Mouse (Mus musculus): ENCODE measurements around the gene Olfr725. TPM values are rescaled to one million over a fixed set of nuclear protein-coding genes. Genes with fewer than 3 reads are reported as not detected.
A peak's percentile ranks its signal among the peaks of the same experiment; 100 is the strongest.

The Olfr725 gene
- polyA plus RNA-seq (2014; fragmentation: Nextera tagmentation; extraction: Ambion mirVana), result not detected in 2 replicates

DNA sequence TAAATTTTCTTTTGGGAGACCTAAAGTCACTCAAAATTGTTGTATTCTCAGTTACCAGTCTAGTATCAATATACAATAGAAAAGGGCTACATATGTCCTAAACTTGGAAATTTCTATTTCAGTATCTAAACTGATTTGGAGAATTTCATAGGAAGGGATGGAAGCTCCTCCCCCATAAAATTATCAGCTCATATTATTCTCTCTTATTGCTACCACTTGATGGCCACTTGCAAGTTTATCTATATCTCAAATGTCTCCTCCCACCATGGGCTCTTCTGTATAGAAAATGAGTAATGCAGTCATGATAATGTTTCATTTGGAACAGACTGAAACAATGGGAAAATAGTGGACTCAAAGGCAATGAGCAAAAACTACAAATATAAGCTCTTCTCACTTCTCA is at the start of gene Olfr725:
Olfr725 (minus strand) TSS at position 101 of the 400 bp plus-strand sequence.
- Histone ChIP-seq H3K4me1 (ENCODE audit: control insufficient read depth, insufficient read depth, low read length) (no peaks in the 10 kb centered on the region), H3K4me3 (ENCODE audit: low read depth, low read length) (no peak within 1 kb of the TSS), H3K9ac (ENCODE audit: low read length) (no peak within 1 kb of the TSS), H3K36me3 (ENCODE audit: control insufficient read depth, insufficient read depth, low read length) (no peaks in the 10 kb centered on the region), H3K4me2 (no peak within 1 kb of the TSS), H3K27ac (ENCODE audit: low read depth, low read length) (no peak within 1 kb of the TSS), H3K27me3 (ENCODE audit: control insufficient read depth, insufficient read depth, low read length) (no peaks in the 10 kb centered on the region), H3K9me3 (ENCODE audit: control insufficient read depth, low read length) (no peaks in the 10 kb centered on the region)
- no peak for ATAC-seq (ENCODE audit: low FRiP score)
- no peak for DNase-seq (ENCODE audit: low spot score, missing footprints)

DNA sequence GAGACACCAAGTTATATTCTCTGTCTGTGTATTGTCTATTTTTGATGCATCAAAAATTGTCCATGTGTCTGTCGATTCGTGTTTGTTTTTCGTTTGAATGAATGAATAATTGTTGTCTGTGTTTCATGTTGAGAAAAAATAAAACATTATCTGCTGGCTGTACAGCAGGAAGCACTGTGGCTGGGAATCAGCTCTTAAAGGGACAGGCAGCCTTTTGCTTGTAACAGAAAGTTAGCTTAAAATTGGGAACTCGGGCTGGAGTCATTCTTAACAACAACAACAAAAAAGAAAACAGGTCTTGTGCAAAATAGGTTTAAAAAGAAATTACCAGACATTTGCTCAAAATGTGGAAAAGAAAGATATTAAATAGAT is 22.5 kb upstream of the Olfr725 start:
- DNase-seq (ENCODE audit: low spot score, missing footprints) (no peak), ATAC-seq (ENCODE audit: low FRiP score) (peak; percentile 26)
- Histone ChIP-seq H3K4me2 (peak overlapping the region; percentile 70), H3K27me3 (ENCODE audit: control insufficient read depth, insufficient read depth, low read length) (no peaks in the 10 kb centered on the region), H3K9me3 (ENCODE audit: control insufficient read depth, low read length) (no peaks in the 10 kb centered on the region), H3K36me3 (ENCODE audit: control insufficient read depth, insufficient read depth, low read length) (no peaks in the 10 kb centered on the region), H3K9ac (ENCODE audit: low read length) (peak overlapping the region; percentile 77), H3K4me3 (ENCODE audit: low read depth, low read length) (peak overlapping the region; percentile 68), H3K27ac (ENCODE audit: low read depth, low read length) (peak overlapping the region; percentile 78; the same call in 1 of the 2 replicates), H3K4me1 (ENCODE audit: control insufficient read depth, insufficient read depth, low read length) (no peaks in the 10 kb centered on the region)
- 0% methylated on average over 4 of the region's 4 CpGs for WGBS

DNA sequence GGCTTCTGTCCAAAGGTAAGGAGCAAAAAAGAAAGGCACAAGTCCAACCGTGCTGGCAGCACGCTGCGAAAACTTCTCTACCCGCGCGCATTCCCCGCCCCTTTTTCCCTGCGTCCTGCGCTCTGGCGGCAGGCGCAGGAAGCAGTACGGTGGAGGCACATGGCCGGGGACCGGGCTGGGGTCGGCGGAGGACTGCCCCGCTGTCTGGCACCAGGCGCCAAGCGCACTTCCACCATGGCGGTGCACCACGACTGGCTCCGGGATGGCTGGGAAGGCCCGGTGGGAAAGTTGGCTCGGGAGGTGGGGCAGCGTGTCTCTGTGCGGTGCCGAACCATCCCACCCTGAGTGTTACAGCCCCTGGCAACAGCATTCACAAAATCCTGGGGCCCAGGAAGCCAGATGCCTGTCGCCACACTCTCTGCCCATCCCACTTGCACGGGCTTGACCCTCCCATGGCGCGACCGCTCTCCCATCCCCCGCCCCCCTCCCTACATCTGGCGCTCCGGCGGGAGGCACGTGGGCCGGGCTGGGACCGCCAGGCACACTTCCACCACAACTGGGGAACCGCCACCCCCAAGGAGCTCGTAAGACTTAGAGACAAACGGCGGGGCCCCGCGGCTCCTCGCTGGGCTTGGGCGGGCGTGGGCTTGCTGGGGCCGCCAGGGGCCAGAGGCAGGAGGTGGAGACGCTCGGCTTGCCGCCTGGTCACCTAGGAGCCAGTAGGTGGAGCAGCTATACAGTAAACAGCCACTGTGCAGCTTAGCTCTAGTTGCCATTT is 22.0 kb upstream of the Olfr725 start:
- H3K36me3 ChIP-seq (ENCODE audit: control insufficient read depth, insufficient read depth, low read length), result no peaks in the 10 kb centered on the region
- H3K27me3 ChIP-seq (ENCODE audit: control insufficient read depth, insufficient read depth, low read length), result no peaks in the 10 kb centered on the region
- DNase-seq (ENCODE audit: low spot score, missing footprints), result peak; percentile 98
- ATAC-seq (ENCODE audit: low FRiP score), result peak; percentile 96
- H3K4me2 ChIP-seq, result peak overlapping the region; percentile 70
- peak overlapping the region; percentile 68 for H3K4me3 ChIP-seq (ENCODE audit: low read depth, low read length)
- peak overlapping the region; percentile 77 for H3K9ac ChIP-seq (ENCODE audit: low read length)
- no peaks in the 10 kb centered on the region for H3K9me3 ChIP-seq (ENCODE audit: control insufficient read depth, low read length)
- H3K4me1 ChIP-seq (ENCODE audit: control insufficient read depth, insufficient read depth, low read length), result no peaks in the 10 kb centered on the region
- H3K27ac ChIP-seq (ENCODE audit: low read depth, low read length), result peak overlapping the region; percentile 78
- 1% methylated on average over 51 of the region's 52 CpGs for WGBS

DNA sequence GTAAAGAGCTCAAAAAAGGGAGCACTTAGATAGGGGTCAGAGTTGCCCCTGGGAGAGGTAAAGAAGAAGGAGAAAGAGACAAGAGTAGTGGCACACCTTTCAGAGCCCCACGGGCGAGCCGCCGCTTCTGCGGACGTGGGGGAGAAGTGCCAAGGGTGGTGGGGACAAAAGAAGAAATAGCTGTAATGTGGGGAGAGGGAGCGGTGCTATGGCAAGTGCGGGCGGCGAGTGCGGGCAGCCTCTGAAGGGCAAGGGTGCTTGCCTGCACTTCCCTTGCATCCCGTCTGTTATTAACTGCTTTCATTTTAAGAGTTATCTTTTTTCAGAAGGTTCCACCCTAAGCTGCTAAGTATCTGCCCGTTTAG is 21.4 kb upstream of the Olfr725 start:
- Histone ChIP-seq H3K9me3 (ENCODE audit: control insufficient read depth, low read length) (no peaks in the 10 kb centered on the region), H3K4me3 (ENCODE audit: low read depth, low read length) (peak overlapping the region; percentile 68), H3K36me3 (ENCODE audit: control insufficient read depth, insufficient read depth, low read length) (no peaks in the 10 kb centered on the region), H3K4me2 (peak overlapping the region; percentile 70), H3K9ac (ENCODE audit: low read length) (peak overlapping the region; percentile 77), H3K4me1 (ENCODE audit: control insufficient read depth, insufficient read depth, low read length) (no peaks in the 10 kb centered on the region), H3K27ac (ENCODE audit: low read depth, low read length) (no peak overlapping the region), H3K27me3 (ENCODE audit: control insufficient read depth, insufficient read depth, low read length) (no peaks in the 10 kb centered on the region)
- 0% methylated on average over 10 of the region's 13 CpGs for WGBS
- ATAC-seq (ENCODE audit: low FRiP score), result peak; percentile 33
- DNase-seq (ENCODE audit: low spot score, missing footprints), result no peak

DNA sequence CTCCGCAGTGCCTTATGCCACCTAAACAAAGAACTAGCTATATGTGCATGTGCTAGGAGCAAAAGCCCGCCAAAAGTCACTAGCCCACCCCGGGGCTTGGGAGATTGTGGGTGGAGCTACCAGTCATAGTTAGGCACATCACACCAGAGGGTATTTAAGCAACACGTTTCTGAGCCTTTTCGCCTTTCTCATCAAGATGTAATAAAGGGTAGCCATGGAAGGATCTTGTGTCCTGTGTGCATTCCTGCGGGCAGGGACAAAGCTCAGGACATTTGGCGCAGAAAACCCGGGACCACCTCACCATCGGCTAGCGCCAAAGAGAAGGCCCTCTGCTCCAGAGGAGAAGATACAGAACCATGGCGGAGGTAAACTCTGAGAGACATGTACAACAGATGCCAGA is 21.0 kb upstream of the Olfr725 start:
- no peak overlapping the region for H3K27ac ChIP-seq (ENCODE audit: low read depth, low read length)
- DNase-seq (ENCODE audit: low spot score, missing footprints) (peak; percentile 92), ATAC-seq (ENCODE audit: low FRiP score) (no peak)
- no peaks in the 10 kb centered on the region for H3K9me3 ChIP-seq (ENCODE audit: control insufficient read depth, low read length)
- H3K9ac ChIP-seq (ENCODE audit: low read length), result peak overlapping the region; percentile 77
- H3K27me3 ChIP-seq (ENCODE audit: control insufficient read depth, insufficient read depth, low read length), result no peaks in the 10 kb centered on the region
- H3K4me2 ChIP-seq, result peak overlapping the region; percentile 70
- H3K4me3 ChIP-seq (ENCODE audit: low read depth, low read length), result peak overlapping the region; percentile 68
- WGBS, result 27% methylated on average over 11 of the region's 11 CpGs
- H3K36me3 ChIP-seq (ENCODE audit: control insufficient read depth, insufficient read depth, low read length), result no peaks in the 10 kb centered on the region
- no peaks in the 10 kb centered on the region for H3K4me1 ChIP-seq (ENCODE audit: control insufficient read depth, insufficient read depth, low read length)

DNA sequence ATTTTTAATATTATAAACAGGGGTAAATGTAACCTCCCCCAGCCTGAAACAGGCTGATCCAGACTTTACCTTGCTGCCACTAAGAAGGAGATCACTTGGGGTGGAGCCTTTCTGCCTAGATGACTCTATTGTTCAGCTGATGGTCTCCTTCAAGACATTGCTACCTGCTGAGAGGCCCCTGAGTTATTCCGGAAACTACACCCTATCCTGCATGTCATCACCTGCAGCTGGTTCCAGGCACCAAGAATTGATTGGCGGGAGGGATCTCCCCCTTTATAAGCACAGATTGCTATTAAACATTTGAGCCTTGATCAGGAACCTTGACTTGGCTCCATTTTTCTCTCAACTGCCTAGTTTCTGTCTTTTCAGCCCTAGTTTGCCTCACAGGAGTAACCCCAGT is 8.1 kb downstream of the Olfr725 start:
- no peak for ATAC-seq (ENCODE audit: low FRiP score)
- Histone ChIP-seq H3K27ac (ENCODE audit: low read depth, low read length) (no peak overlapping the region), H3K9ac (ENCODE audit: low read length) (no peak overlapping the region), H3K9me3 (ENCODE audit: control insufficient read depth, low read length) (no peaks in the 10 kb centered on the region), H3K4me2 (no peak overlapping the region), H3K27me3 (ENCODE audit: control insufficient read depth, insufficient read depth, low read length) (no peaks in the 10 kb centered on the region), H3K4me3 (ENCODE audit: low read depth, low read length) (no peak overlapping the region), H3K4me1 (ENCODE audit: control insufficient read depth, insufficient read depth, low read length) (no peaks in the 10 kb centered on the region), H3K36me3 (ENCODE audit: control insufficient read depth, insufficient read depth, low read length) (no peaks in the 10 kb centered on the region)
- 92% methylated on average over 2 of the region's 2 CpGs for WGBS
- no peak for DNase-seq (ENCODE audit: low spot score, missing footprints)

DNA sequence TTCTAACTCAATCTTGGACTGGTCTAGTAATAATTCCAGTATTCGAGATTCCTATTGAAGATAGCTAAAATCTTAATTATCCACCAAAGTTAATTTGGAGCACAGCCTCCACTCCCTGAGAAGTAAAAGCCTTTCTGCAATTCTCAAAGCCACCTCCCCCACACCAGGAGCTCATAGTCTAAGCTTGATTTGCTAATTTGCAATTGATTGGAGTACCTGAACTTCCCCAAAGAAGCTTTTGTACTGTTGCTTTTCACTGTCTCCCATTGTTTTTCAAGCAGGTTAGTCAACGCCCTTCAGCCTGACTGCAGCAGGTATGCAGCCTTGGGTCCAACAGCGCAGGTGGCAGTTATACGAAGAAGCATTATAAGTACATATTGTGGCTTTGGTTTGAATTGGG is 8.8 kb downstream of the Olfr725 start:
- WGBS, result 84% methylated on average over 4 of the region's 4 CpGs
- no peaks in the 10 kb centered on the region for H3K4me1 ChIP-seq (ENCODE audit: control insufficient read depth, insufficient read depth, low read length)
- H3K4me3 ChIP-seq (ENCODE audit: low read depth, low read length), result no peak overlapping the region
- no peaks in the 10 kb centered on the region for H3K27me3 ChIP-seq (ENCODE audit: control insufficient read depth, insufficient read depth, low read length)
- no peak overlapping the region for H3K27ac ChIP-seq (ENCODE audit: low read depth, low read length)
- H3K9ac ChIP-seq (ENCODE audit: low read length), result no peak overlapping the region
- ATAC-seq (ENCODE audit: low FRiP score) (no peak), DNase-seq (ENCODE audit: low spot score, missing footprints) (no peak)
- H3K4me2 ChIP-seq, result no peak overlapping the region
- H3K36me3 ChIP-seq (ENCODE audit: control insufficient read depth, insufficient read depth, low read length), result no peaks in the 10 kb centered on the region
- H3K9me3 ChIP-seq (ENCODE audit: control insufficient read depth, low read length), result no peaks in the 10 kb centered on the region

DNA sequence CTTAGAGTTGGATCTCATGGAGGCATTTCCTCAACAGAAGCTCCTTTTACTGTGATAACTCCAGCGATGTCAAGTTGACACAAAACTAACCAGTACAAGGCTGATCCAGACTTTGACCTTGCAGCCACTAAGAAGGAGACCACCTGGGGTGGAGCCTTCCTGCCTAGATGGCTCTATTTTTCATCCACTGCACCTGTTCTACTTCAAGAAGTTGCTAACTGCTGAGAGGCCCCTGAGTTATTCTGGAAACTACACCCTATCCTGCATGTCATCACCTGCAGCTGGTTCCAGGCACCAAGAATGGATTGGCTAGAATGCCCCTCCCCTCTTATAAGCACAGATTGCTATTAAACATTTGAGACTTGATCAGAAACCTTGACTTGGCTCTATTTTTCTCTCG is 13.8 kb downstream of the Olfr725 start:
- Histone ChIP-seq H3K9ac (ENCODE audit: low read length) (no peak overlapping the region), H3K4me2 (no peak overlapping the region), H3K27me3 (ENCODE audit: control insufficient read depth, insufficient read depth, low read length) (no peaks in the 10 kb centered on the region), H3K4me1 (ENCODE audit: control insufficient read depth, insufficient read depth, low read length) (no peaks in the 10 kb centered on the region), H3K36me3 (ENCODE audit: control insufficient read depth, insufficient read depth, low read length) (no peaks in the 10 kb centered on the region), H3K9me3 (ENCODE audit: control insufficient read depth, low read length) (no peaks in the 10 kb centered on the region), H3K4me3 (ENCODE audit: low read depth, low read length) (no peak overlapping the region), H3K27ac (ENCODE audit: low read depth, low read length) (no peak overlapping the region)
- 86% methylated on average over 2 of the region's 2 CpGs for WGBS
- no peak for ATAC-seq (ENCODE audit: low FRiP score)
- no peak for DNase-seq (ENCODE audit: low spot score, missing footprints)

Measured in midbrain, embryonic 11.5 days (tissue).